Mouse (Mus musculus) megakaryocyte, adult 5-6 weeks (primary cell): Measurements from ENCODE around the gene Tbc1d9b. TPM values are rescaled to one million over a fixed set of nuclear protein-coding genes. Genes with fewer than 3 reads are reported as not detected.

Experiments
- ATAC-seq: 2 replicates; pipeline ENCODE4 v1.8.0; 2016; ENCODE audit warnings: mild to moderate bottlenecking, inconsistent platforms; ENCODE audit not compliant: poor library complexity, severe bottlenecking
- total RNA-seq, 2 experiments: library from RNA; stranded (forward) in 1 of 2; stranded (reverse) in 1 of 2; fragments of 153-499, 151-499 nt in 1 of 2; fragments of 221-1000, 200-1000 nt in 1 of 2; gene quantifications; 2 replicates each; pipeline versions ENCODE4 v1.2.3 to v1.2.4; 2015 to 2017

Gene Tbc1d9b
- total RNA-seq, 2 experiments from 2014 or later, result 23.5 to 30.9 TPM

GRCm38 (mm10) chr11:50207344-50207743, 76.1 kb downstream of the Tbc1d9b start:
- ATAC-seq, result no peak

- ATAC-seq, result no peak
Observed at GRCm38 (mm10) chr11:50208039-50208438, 76.8 kb downstream of the Tbc1d9b start.

- ATAC-seq, result peak; percentile 89
Observed at GRCm38 (mm10) chr11:50210101-50210504, 78.9 kb downstream of the Tbc1d9b start.

- ATAC-seq, result peak; percentile 68
Observed at GRCm38 (mm10) chr11:50210505-50211151, 79.4 kb downstream of the Tbc1d9b start, which contains the start of the genes Sqstm1 and Mgat4b. Gene Sqstm1 (minus strand): TSS chr11:50210827. Gene Mgat4b (plus strand): TSS chr11:50210890.

- ATAC-seq, result no peak
Observed at GRCm38 (mm10) chr11:50211322-50212059, 80.3 kb downstream of the Tbc1d9b start.

GRCm38 (mm10) chr11:50212060-50212739, 81.0 kb downstream of the Tbc1d9b start:
- no peak for ATAC-seq

- peak; percentile 2; the same call in 1 of the 2 replicates for ATAC-seq
Observed at GRCm38 (mm10) chr11:50212848-50213758, 81.9 kb downstream of the Tbc1d9b start.

GRCm38 (mm10) chr11:50214631-50215030, 83.4 kb downstream of the Tbc1d9b start:
- no peak for ATAC-seq

- ATAC-seq, result no peak
Observed at GRCm38 (mm10) chr11:50215633-50216032, 84.4 kb downstream of the Tbc1d9b start.

GRCm38 (mm10) chr11:50216724-50217366, 85.6 kb downstream of the Tbc1d9b start:
- no peak for ATAC-seq

- ATAC-seq, result no peak
Observed at GRCm38 (mm10) chr11:50217811-50218210, 86.6 kb downstream of the Tbc1d9b start.

- ATAC-seq, result no peak
Observed at GRCm38 (mm10) chr11:50219833-50220232, 88.6 kb downstream of the Tbc1d9b start.

Other genes with a start within 250 kb of the Tbc1d9b start
- gene Rasgef1c, start 229.6 kb upstream of the Tbc1d9b start, total RNA-seq (2015), result 0.13 and 0.27 TPM in 2 replicates
- not detected in 2 replicates for gene Rasgef1c, start 229.6 kb upstream of the Tbc1d9b start, total RNA-seq (2017)
- 424 and 462 TPM in 2 replicates for gene Rnf130, start 106.0 kb upstream of the Tbc1d9b start, total RNA-seq (2015)
- gene Rnf130, start 106.0 kb upstream of the Tbc1d9b start, total RNA-seq (2017), result 408 and 436 TPM in 2 replicates
- gene Mrnip, start 43.0 kb downstream of the Tbc1d9b start, total RNA-seq (2015), result 7.6 and 9.2 TPM in 2 replicates
- 7.5 and 11.6 TPM in 2 replicates for gene Mrnip, start 43.0 kb downstream of the Tbc1d9b start, total RNA-seq (2017)
- gene Sqstm1, start 79.4 kb downstream of the Tbc1d9b start, total RNA-seq (2015), result 51.8 and 56.7 TPM in 2 replicates
- gene Sqstm1, start 79.4 kb downstream of the Tbc1d9b start, total RNA-seq (2017), result 298 and 386 TPM in 2 replicates
- 17.1 and 22.2 TPM in 2 replicates for gene Mgat4b, start 79.5 kb downstream of the Tbc1d9b start, total RNA-seq (2015)
- gene Mgat4b, start 79.5 kb downstream of the Tbc1d9b start, total RNA-seq (2017), result 9.1 and 12.1 TPM in 2 replicates
- not detected in 2 replicates for gene Ltc4s, start 107.2 kb downstream of the Tbc1d9b start, total RNA-seq (2015)
- gene Ltc4s, start 107.2 kb downstream of the Tbc1d9b start, total RNA-seq (2017), result 0.66 TPM in 1 of 2 replicates, not detected in the other
- gene Maml1, start 160.9 kb downstream of the Tbc1d9b start, total RNA-seq (2015), result 28.0 and 30.6 TPM in 2 replicates
- 8.8 and 11.7 TPM in 2 replicates for gene Maml1, start 160.9 kb downstream of the Tbc1d9b start, total RNA-seq (2017)
- gene Canx, start 194.3 kb downstream of the Tbc1d9b start, total RNA-seq (2015), result 242 and 264 TPM in 2 replicates
- 684 and 685 TPM in 2 replicates for gene Canx, start 194.3 kb downstream of the Tbc1d9b start, total RNA-seq (2017)
- gene Cby3, start 223.1 kb downstream of the Tbc1d9b start, total RNA-seq (2015), result not detected in 2 replicates
- not detected in 2 replicates for gene Cby3, start 223.1 kb downstream of the Tbc1d9b start, total RNA-seq (2017)
- gene Hnrnph1, start 245.6 kb downstream of the Tbc1d9b start, total RNA-seq (2015), result 400 and 438 TPM in 2 replicates
- 436 and 510 TPM in 2 replicates for gene Hnrnph1, start 245.6 kb downstream of the Tbc1d9b start, total RNA-seq (2017)